In genomic region chr16:28928815-28929685, GRCm38 (mm10) we compare ENCODE assay signal across 9 mouse cellular contexts. TPM values are rescaled to one million over a fixed set of nuclear protein-coding genes. Genes with fewer than 3 reads are reported as not detected.
DNase-seq lines count a peak whose midpoint lies in the region; ATAC-seq and TF ChIP-seq lines count a peak whose summit lies in the region.
"Had no signal": no experiment of that assay in that cellular context is flagged by ENCODE, and none has a peak within 500 bp of the region (broad histone marks: within the 10 kb centered on the region; RNA-seq: fewer than 3 reads in every experiment).

Mb21d2 (minus strand) TSS chr16:28929673.

- no peak within 1 kb of the TSS for H3K27ac ChIP-seq in bone marrow macrophage, adult 2 months (ENCODE audit: insufficient read depth, low read depth, low read length)
- peak within 1 kb of the TSS; percentile 95 for H3K27ac ChIP-seq in forebrain, embryonic 10.5 days
- peak within 1 kb of the TSS; percentile 94 for H3K27ac ChIP-seq in heart, embryonic 12.5 days (ENCODE audit: poor library complexity, severe bottlenecking)
- H3K27ac ChIP-seq in kidney, embryonic 16.5 days (ENCODE audit: low read length) = peak within 1 kb of the TSS; percentile 95
- H3K27ac ChIP-seq in limb, embryonic 13.5 days = peak within 1 kb of the TSS; percentile 87
- peak within 1 kb of the TSS; percentile 95 for H3K27ac ChIP-seq in midbrain, embryonic 15.5 days

- H3K9me3 ChIP-seq in forebrain, embryonic 10.5 days = no peaks in the 10 kb centered on the region
- no peaks in the 10 kb centered on the region for H3K9me3 ChIP-seq in heart, embryonic 12.5 days (replicated peaks)
- no peaks in the 10 kb centered on the region for H3K9me3 ChIP-seq in kidney, embryonic 16.5 days (ENCODE audit: low read length)
- H3K9me3 ChIP-seq in limb, embryonic 13.5 days = no peaks in the 10 kb centered on the region
- H3K9me3 ChIP-seq in midbrain, embryonic 15.5 days = no peaks in the 10 kb centered on the region

- peak; percentile 39 for ATAC-seq in heart, embryonic 12.5 days (ENCODE audit: insufficient number of reproducible peaks, low FRiP score)
- peak; percentile 63 for ATAC-seq in kidney, embryonic 16.5 days (ENCODE audit: low FRiP score, low TSS enrichment)
- peak; percentile 70 for ATAC-seq in limb, embryonic 13.5 days (ENCODE audit: low FRiP score, low read depth)
- ATAC-seq in midbrain, embryonic 15.5 days (replicated peaks) = peak; percentile 59

- peak; percentile 85 for DNase-seq in 3134 (ENCODE audit: extremely low read depth, insufficient read length, low spot score)
- peak; percentile 65 for DNase-seq in forebrain, embryonic 10.5 days (ENCODE audit: extremely low spot score, low spot score)
- DNase-seq in testis, postnatal 14 days (ENCODE audit: low spot score) = peak; percentile 38

- H3K36me3 ChIP-seq in forebrain, embryonic 10.5 days (replicated peaks) = no peaks in the 10 kb centered on the region
- H3K36me3 ChIP-seq in heart, embryonic 12.5 days = no peaks in the 10 kb centered on the region
- H3K36me3 ChIP-seq in kidney, embryonic 16.5 days (ENCODE audit: insufficient read depth, low read length) = no peaks in the 10 kb centered on the region
- no peaks in the 10 kb centered on the region for H3K36me3 ChIP-seq in limb, embryonic 13.5 days
- no peaks in the 10 kb centered on the region for H3K36me3 ChIP-seq in midbrain, embryonic 15.5 days (replicated peaks)

- TF ChIP-seq POLR2A in bone marrow macrophage, adult 2 months (IDR thresholded peaks at IDR 0.05; ENCODE audit: borderline replicate concordance, low read depth, low read length) = no peak

- under 1% methylated on average over 73 of the region's 73 CpGs for WGBS in forebrain, embryonic 10.5 days
- under 1% methylated on average over 73 of the region's 73 CpGs for WGBS in heart, embryonic 12.5 days
- under 1% methylated on average over 64 of the region's 73 CpGs for WGBS in kidney, embryonic 16.5 days
- under 1% methylated on average over 71 of the region's 73 CpGs for WGBS in limb, embryonic 13.5 days
- WGBS in midbrain, embryonic 15.5 days = under 1% methylated on average over 65 of the region's 73 CpGs

- peaks cover 44% of the 10 kb centered on the region for H3K27me3 ChIP-seq in forebrain, embryonic 10.5 days (ENCODE audit: poor library complexity, severe bottlenecking)
- 0 out of 2 replicates have a peak, but pooled peaks cover 7% of the 10 kb centered on the region for H3K27me3 ChIP-seq in heart, embryonic 12.5 days (replicated peaks)
- no peaks in the 10 kb centered on the region for H3K27me3 ChIP-seq in kidney, embryonic 16.5 days (ENCODE audit: insufficient read depth, low read length)
- peaks cover 27% of the 10 kb centered on the region for H3K27me3 ChIP-seq in limb, embryonic 13.5 days
- H3K27me3 ChIP-seq in midbrain, embryonic 15.5 days (replicated peaks) = peaks cover 5% of the 10 kb centered on the region; the same call in 1 of the 2 replicates
- H3K27me3 ChIP-seq: CH12.LX had no signal

- H3K9ac ChIP-seq in heart, embryonic 12.5 days = peak within 1 kb of the TSS; percentile 91
- peak within 1 kb of the TSS; percentile 92 for H3K9ac ChIP-seq in kidney, embryonic 16.5 days (replicated peaks; ENCODE audit: low read length)
- peak within 1 kb of the TSS; percentile 91 for H3K9ac ChIP-seq in limb, embryonic 13.5 days
- H3K9ac ChIP-seq in midbrain, embryonic 15.5 days = peak within 1 kb of the TSS; percentile 90

- peaks cover 3% of the 10 kb centered on the region for H3K4me1 ChIP-seq in bone marrow macrophage, adult 2 months (ENCODE audit: control insufficient read depth, insufficient read depth, low read length)
- peaks cover 40% of the 10 kb centered on the region for H3K4me1 ChIP-seq in forebrain, embryonic 10.5 days
- peaks cover 13% of the 10 kb centered on the region for H3K4me1 ChIP-seq in heart, embryonic 12.5 days (replicated peaks)
- H3K4me1 ChIP-seq in kidney, embryonic 16.5 days (ENCODE audit: insufficient read depth, low read length) = peaks cover 18% of the 10 kb centered on the region
- H3K4me1 ChIP-seq in limb, embryonic 13.5 days = peaks cover 18% of the 10 kb centered on the region
- H3K4me1 ChIP-seq in midbrain, embryonic 15.5 days = peaks cover 43% of the 10 kb centered on the region

- H3K4me3 ChIP-seq in bone marrow macrophage, adult 2 months (ENCODE audit: insufficient read depth, low read length) = peak within 1 kb of the TSS; percentile 64
- peak within 1 kb of the TSS; percentile 89 for H3K4me3 ChIP-seq in forebrain, embryonic 10.5 days
- H3K4me3 ChIP-seq in heart, embryonic 12.5 days = peak within 1 kb of the TSS; percentile 64
- peak within 1 kb of the TSS; percentile 85 for H3K4me3 ChIP-seq in kidney, embryonic 16.5 days (ENCODE audit: low read length)
- H3K4me3 ChIP-seq in limb, embryonic 13.5 days = peak within 1 kb of the TSS; percentile 88
- peak within 1 kb of the TSS; percentile 95 for H3K4me3 ChIP-seq in midbrain, embryonic 15.5 days

- TF ChIP-seq CTCF in bone marrow macrophage, adult 2 months (IDR thresholded peaks at IDR 0.05; ENCODE audit: low read depth, low read length) = no peak

- peak within 1 kb of the TSS; percentile 71 for H3K4me2 ChIP-seq in heart, embryonic 12.5 days
- peak within 1 kb of the TSS; percentile 83 for H3K4me2 ChIP-seq in kidney, embryonic 16.5 days (replicated peaks; ENCODE audit: low read depth, low read length)
- H3K4me2 ChIP-seq in limb, embryonic 13.5 days (replicated peaks) = peak within 1 kb of the TSS; percentile 81
- peak within 1 kb of the TSS; percentile 65 for H3K4me2 ChIP-seq in midbrain, embryonic 15.5 days

RNA-seq across cellular contexts. Expression of gene Mb21d2, which starts in this region (rescaled TPM):
- polyA plus RNA-seq in bone marrow macrophage, adult 2 months (2012; ENCODE audit: insufficient read depth, insufficient read length, missing spikeins) = 0.27 and 0.36 TPM in 2 replicates
- 4.5 and 4.6 TPM in 2 replicates for polyA plus RNA-seq in forebrain, embryonic 10.5 days (2016; fragmentation: Nextera tagmentation; extraction: Ambion mirVana)
- polyA plus RNA-seq in heart, embryonic 12.5 days (2016; fragmentation: Nextera tagmentation; extraction: Ambion mirVana) = 6.9 and 7.1 TPM in 2 replicates
- polyA plus RNA-seq in kidney, embryonic 16.5 days (2015; fragmentation: Nextera tagmentation; extraction: Ambion mirVana) = 5.6 and 5.9 TPM in 2 replicates
- 9.0 and 9.5 TPM in 2 replicates for polyA plus RNA-seq in limb, embryonic 13.5 days (2015; fragmentation: Nextera tagmentation; extraction: Ambion mirVana)
- 16.9 and 17.6 TPM in 2 replicates for polyA plus RNA-seq in midbrain, embryonic 15.5 days (2015; fragmentation: Nextera tagmentation; extraction: Ambion mirVana)
